Mouse (Mus musculus): Measurements from ENCODE around the gene Lrfn3. TPM values are rescaled to one million over a fixed set of nuclear protein-coding genes. Genes with fewer than 3 reads are reported as not detected.

Lrfn3 gene
- total RNA-seq (2021), result 1 to 10 TPM; 2.9 to 3.2 TPM
- long read RNA-seq, experiment 1, partial matches to known transcripts, result 4 of 6 reads
- long read RNA-seq, experiment 1, other reads (novel, unspliced or antisense), result 0 of 6 reads
- long read RNA-seq, experiment 2, partial matches to known transcripts, result 2 of 5 reads
- long read RNA-seq, experiment 2, other reads (novel, unspliced or antisense), result 0 of 5 reads

DNA sequence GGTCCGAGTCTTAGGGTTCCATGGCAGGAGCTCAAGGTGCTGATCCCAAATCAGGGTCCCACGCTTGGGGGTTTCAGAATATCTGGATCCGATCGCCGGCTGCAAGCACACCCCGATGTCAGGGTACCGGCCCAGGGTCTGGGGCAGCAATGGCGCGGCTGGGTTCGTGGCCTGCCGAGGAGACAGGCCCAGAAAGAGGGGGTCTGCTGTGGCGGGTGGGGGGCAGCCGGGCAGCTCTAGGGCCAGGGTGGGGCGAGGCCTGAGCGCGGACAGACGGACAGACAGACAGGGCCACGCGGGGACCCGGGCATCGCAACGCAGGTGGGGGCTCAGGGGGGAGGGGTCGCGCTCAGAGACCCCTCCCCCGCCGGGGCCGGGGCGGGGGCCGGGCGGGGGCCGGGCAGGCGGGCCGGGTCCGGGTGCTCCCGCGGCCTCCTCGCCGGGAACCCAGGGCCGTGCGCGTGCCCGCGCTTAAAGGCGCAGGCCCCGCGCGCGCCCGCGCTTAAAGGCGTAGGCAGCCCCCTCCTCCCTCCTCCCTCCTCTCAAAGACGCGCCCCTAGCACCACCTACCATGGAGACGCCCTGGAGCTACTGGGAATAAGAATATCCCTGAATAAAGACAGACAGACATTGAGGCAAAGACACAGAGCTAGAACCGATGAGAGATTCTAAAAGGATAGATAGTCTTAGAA, at the start of gene Lrfn3:
Lrfn3 (minus strand) TSS at position 121 of the 692 bp plus-strand sequence.
- no peak for DNase-seq

DNA sequence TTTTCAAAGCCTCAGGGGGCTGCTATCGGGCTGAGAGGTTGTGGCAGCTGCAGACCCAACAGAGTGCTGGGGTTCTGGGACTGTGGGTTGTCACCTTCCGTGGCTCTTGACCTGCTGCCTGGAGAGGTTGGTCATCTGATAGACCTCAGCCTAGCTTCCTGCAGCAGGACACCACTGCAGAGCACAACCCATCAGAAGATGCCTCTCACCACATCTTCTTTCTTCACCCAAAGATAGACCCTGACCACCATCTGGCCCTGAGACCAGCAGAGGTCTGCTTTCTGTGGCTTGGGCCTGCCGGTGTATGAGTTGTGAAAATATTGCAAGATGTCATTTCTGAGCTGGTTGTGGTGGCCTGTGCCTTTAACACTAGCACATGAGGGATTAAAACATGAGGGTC, 48.5 kb upstream of the Lrfn3 start:
- intact Hi-C loops (cut with DNase I), result no loop called here
- DNase-seq, result no peak

More for the DNA sequence above, at the start of gene Lrfn3:
- intact Hi-C loops (cut with DNase I), result no loop called here

DNA sequence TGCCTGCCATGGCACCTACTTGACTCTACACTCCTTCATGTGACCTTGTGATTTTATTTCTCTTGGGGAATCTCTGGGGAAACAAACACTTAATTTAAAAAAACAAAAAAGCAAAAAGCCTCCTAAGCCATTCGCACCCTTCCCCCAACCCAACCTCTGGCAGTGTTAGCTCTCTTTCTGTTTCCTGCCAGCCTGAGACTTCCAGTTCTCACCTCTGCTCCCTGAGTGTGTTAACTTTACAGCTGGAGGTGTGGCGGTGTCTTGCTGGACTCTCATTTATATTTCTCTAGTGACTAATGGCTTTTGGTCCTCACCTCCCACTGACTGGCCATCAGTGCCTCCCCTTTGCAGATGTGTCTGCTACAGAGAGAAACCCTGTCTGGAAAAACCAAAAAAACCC, 47.2 kb upstream of the Lrfn3 start:
- no peak for DNase-seq
- intact Hi-C loops (cut with DNase I), result no loop called here

DNA sequence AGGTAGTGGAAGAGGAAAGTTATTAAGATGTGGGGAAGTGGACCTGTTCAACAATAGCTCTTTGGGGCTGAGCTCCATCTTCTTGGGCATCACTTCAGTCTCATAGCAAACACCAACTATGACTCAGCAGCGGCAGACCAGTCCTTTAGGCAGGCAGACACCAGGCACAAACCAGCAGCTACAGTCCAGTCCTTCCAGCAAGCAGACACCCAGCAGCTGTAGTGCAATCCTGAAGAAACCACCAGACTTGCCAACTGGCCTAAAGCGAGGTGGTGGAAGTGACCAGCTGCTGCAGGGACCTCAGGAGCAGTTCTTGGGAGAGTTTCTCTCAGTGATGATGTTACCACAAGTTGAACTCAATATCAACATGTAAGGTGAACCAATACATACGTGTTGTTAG, 46.1 kb upstream of the Lrfn3 start:
- DNase-seq, result no peak
- intact Hi-C loops (cut with DNase I), result no loop called here

DNA sequence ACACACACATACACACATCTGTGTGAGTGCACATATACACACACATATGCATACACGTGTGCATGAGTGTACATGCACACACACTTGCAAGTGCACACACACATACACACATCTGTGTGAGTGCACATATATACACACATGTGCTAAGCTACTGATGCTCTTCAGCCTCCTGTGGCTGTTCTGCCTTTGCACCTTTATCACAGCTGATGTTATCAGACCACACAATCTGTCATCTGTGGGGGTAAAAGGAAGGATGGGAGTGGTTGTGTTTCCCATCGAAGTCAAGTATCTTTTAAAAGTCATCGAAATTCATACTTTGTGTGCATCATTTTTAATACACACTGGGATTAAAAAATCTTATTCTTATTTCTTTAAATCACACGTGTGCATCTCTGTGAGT, 39.8 kb upstream of the Lrfn3 start:
- intact Hi-C loops (cut with DNase I), result no loop called here
- DNase-seq, result no peak

DNA sequence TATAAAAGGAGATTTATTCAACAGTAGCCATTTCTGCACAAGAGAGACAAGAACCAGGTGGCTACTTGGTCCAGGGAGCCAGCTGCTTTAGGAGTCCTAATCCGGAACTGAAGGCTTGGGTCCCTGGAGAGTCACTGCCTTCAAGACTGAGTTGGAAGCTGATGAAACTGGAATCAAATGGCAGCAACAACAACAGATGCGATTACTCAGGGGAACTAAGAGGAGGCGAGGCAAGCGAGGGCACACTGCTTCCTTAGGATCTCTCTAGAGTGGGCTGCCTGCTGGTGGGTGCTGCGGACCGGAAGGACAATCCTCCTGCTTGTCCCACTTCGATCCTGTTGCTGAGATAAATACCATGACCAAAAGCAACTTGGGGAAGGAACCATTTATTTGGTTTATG, 37.1 kb upstream of the Lrfn3 start:
- intact Hi-C loops (cut with DNase I), result no loop called here
- no peak for DNase-seq

DNA sequence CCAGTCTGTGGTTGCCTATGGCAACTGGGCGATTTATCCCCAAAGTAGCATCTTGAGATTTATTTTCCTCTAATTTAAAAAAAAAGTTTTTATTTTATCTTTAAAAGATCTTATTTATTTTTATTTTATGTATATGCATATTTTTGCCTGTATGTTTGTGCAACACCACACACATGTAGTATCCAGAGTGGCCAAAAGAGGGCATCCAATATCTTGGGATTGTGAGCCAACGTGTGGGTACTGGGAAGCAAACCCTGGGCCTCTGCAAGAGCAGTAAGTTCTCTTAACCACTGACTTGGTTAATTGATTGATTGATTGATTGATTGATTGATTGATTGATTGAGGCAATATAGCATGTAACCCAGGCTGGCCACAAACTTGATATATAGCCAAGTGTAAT, 32.3 kb upstream of the Lrfn3 start:
- intact Hi-C loops (cut with DNase I), result no loop called here
- no peak for DNase-seq

DNA sequence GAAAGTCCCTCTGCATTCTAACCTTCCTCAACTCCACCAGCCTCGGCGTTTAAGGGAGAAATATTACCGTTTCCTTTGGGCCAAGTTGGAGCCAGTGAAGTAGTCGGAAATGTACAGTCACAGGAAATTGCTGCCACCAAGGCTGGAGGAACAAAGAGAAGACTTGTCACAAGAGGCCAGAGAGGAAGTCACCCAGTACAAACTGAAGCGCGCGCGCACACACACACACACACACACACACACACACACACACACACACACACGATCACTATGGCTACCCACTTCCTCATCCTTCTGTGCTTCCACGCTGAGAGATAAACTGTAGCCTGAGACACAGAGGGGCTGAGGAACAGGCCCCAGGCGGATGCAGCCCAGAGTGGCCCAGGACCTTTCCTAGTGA, 31.8 kb upstream of the Lrfn3 start:
- intact Hi-C loops (cut with DNase I), result no loop called here
- no peak for DNase-seq

DNA sequence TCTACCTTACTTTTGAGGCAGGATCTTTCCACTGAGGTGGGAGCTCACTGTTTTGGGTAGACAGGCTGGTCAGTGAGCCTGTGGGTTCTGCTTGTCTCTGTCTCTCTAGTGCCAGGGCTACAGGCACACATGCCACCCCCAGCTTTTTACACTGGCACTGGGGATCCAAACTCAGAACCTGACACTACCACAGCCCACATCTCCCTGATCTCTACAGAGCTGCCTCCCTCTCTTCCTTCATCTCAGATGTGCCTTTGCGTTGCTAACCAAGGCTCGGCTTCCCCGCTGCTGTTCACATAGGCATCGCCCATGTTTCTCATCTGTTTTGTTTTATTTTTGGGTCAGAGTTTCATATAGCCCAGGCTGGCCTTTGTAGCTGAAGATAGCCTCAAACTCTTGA, 31.1 kb upstream of the Lrfn3 start:
- DNase-seq, result no peak
- intact Hi-C loops (cut with DNase I), result no loop called here

DNA sequence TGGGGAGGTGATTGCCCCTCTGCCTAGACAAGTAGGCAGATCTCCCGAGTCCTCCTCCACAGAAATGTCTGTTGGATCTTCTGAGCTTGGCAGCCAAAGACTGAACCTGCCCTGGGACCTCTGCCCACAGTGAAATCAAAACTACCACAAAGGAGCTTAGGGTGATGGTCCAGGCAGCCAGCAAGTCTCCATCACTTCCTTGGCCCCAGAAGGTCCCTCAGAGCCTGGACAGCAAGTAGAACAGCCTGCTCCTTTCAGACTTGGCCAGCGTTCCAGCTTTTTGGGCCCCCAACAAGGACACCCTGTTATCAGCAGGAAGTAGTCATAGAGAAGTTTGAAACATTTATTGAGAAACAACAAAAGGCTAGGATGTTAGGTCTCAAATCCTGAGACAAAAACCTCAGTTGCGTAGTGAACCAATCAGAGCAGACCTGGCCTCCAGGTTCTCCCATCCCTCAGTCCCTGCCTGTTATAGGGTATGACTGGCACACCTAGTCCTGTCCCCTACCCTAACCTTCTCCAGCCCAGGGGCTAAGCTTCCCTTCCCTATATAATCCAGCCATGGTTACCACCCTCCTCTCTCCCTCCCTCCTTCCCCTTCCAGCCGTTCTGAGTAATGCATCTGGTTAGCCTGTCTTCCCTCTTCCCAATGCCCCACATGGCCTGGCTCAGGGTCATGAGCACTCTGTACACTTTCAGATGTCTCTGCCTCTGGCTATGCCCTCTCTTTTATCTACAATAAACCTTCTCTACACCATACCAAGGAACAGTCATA, 30.4 kb upstream of the Lrfn3 start:
- no peak for DNase-seq
- intact Hi-C loops (cut with DNase I), result no loop called here

DNA sequence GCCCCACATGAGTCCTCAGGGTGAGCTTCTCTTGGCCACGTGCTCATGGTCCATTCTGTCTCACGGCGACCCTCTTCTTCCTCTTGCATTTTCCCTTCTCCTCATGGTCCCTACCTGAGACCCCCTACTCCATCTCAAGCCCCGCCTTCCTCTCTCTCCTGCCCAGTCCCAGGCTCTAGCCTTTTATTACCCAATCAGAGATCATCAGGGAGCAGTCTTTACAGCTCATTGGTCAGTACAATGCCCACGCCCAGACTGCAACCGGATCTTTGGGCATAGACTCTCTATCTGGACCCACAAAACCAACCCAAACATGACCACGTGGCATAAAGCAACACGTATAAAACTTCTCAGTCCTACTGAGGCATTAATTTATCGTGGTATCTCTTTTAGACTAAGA, 21.5 kb upstream of the Lrfn3 start:
- DNase-seq, result no peak
- intact Hi-C loops (cut with DNase I), result no loop called here

DNA sequence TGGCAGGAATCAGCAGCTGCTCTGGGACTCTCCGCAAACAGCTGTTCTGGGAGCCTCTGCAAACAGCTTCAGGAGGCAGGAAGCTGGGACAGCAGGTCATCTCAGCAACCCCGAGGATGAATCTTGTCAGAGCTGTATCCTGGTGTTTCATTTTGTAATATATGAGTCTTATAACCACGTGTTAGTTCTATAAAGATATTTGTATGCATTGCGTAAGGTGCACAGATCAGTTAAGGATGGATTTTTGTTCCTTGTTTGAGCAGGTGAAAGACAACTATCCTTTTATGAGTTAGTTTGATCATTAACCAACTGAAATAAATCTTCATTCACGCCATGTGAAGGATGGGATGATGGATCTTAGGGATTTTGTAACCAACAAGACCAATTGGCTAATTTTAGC, 17.5 kb upstream of the Lrfn3 start:
- DNase-seq, result no peak
- intact Hi-C loops (cut with DNase I), result no loop called here

DNA sequence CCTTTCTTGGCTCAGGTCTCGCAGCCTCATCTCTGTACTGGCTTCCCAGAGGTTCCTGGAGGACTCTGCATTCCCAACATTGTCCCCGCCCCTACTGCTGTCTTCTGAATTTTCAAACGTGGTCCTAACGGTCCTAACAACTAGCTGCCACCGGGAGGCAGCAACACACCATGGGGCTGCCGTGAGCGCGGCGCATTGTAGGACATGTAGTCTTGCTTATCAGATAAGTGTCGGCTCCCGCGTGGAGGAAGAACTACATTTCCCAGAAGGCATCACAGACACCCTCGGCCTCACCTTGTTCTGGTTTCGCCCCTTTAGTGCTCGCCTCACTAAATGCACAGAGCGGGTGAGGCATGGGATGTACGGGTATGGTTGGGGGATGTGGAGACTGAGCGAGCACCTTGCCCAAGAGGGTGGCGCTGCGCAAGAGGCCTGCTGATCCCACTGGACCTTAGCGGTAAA, 11.0 kb upstream of the Lrfn3 start:
- intact Hi-C loops (cut with DNase I), result loop anchor here (2.0 kb wide), 2 partner anchors 59 to 119 kb away; partner anchors contain the start of gene Prodh2
- DNase-seq, result peak; percentile 85 to 87

DNA sequence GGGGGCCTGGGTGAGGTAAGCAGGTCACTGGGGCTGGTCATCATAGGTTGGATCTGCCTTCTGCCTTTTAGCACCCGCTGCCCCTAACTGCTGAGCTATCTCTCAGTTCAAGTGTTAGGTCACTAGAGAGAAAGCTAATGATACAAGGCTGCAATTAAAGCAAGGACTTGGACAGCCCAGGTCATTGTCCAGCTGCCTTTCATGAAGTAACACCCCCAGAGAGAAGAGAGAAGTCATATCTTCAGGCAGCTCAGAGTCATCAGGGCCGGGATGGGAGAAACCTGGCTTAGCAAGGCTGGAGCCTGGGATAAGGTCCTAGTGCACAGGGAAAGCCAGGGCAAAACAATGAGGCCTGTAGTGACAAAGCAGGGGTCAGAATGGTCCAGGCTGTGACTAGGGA, 4.9 kb upstream of the Lrfn3 start:
- intact Hi-C loops (cut with DNase I), result no loop called here

DNA sequence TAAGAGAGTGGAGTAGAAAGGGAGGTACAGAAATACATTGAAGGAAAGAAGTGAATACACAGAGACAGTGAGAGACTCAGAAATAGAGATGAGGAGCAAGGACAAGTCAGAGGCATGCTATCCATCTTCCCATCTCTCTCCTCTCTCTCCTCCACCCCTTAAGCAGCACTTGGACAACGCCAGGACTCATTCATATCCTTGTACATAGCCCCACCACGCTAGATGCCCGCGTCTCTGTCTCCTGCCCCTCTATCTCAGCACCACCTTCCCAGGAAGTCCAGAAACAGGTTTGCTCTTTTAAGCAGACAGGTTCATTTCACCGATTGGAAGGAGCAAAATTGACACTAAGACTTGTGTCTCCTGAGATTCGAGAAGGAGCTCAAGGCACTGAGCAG, 769 bp upstream of the Lrfn3 start:
- intact Hi-C loops (cut with DNase I), result no loop called here
- no peak for DNase-seq

More for the DNA sequence above, 4.9 kb upstream of the Lrfn3 start:
- no peak for DNase-seq

DNA sequence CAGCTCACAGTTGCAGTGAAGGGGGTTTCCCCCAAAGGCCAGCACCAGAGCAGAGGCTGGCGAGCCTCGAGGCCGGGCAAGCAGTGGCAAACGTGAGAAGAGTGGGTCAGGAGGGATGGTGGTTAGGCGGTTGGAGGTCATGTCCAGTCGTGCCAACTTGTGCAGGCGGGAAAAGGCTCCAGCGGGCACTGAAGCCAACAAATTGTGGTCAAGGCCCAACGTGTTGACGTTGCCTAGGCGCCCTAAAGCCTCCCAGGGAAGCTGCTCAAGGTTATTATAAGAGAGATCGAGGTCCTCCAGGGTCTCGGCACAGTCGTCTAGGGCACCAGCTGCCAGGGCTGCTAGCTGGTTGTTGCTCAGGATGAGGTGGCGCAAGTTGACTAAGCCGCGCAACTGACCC, 2.5 kb downstream of the Lrfn3 start:
- intact Hi-C loops (cut with DNase I), result no loop called here

DNA sequence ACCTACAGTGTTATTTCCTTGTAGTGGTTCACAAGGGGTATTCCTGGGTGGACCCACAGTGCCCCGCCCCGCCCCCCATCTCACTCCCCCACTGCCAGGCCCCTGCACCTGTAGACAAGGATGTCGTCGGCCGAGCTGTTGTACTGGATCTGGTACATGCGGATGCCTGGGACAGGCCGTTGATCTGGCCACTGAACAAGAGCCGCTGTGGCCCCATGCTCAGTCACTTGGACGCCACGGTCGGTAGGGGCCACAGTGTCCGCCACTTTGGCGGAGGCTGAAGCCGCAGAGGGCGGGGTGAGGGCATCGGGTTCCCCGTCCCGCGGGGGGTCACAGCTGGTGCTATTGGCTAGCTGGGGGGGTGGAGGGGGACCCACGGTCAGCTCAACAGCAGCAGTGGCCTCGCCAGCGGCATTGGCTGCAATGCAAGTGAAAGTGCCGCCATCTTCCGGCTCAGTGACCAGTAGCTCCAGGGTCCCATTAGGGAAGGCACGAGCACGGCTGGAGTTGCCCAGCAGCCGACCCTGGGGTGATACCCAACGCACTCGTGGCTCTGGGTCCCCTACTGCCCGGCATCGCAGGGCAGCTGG, 3.2 kb downstream of the Lrfn3 start:
- no peak for DNase-seq
- intact Hi-C loops (cut with DNase I), result no loop called here

More for the DNA sequence above, 2.5 kb downstream of the Lrfn3 start:
- DNase-seq, result no peak

DNA sequence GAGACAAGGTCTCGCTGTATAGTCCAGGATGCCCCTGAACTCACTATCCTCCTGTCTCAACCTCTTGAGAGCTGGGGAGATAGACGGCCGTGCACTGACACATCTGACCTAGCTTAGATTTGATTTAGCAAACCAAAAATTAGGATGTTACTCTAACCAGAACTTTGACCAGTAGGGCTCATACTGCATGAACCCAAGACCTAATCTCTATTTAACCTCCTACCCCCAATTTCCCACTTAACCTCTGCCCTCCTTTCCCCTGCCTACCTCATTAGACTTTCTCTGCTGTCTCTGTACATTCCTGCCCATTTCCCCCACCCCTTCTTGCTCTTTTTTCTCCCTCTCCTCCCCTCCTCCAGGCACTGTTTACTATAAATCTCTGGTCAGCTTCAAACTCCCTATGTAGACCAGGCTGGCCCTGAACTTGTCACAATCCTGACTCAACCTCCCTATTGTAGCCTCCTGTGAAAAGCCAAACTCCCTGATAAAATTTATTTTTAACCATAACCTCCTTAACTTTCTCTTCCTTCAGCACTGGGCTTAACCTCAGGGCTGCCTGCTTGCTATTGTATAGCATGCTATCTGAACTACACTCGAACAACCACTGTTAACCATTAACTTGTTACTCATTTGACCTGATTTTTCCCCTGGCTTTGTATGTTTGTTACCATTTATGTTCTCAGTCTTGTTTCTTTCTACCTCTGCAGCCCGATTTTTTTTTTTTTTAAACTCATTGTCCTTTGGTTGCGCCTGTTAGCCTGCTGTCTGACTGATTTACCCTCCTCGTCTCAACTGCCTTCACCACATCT, 4.0 kb downstream of the Lrfn3 start:
- intact Hi-C loops (cut with DNase I), result no loop called here
- no peak for DNase-seq

DNA sequence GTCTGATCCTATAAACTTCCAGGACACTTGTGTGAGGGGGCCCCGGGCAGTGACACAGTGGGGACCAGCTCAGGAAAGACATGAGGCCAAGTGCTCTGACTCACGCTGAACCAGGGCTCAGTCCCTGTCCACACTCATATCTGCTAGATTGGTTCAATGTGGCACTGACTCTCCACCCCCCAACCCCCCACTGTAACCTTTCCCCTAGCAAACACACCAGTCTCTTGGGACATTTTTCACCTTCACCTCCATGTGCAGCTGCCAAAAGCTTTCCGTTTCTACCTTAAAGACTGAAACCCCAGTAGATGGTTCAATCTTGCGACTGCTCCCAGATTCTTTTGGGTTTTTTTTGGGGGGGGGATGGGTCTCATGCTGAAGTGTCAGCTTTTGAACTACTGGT, 8.5 kb downstream of the Lrfn3 start:
- intact Hi-C loops (cut with DNase I), result no loop called here
- no peak for DNase-seq

DNA sequence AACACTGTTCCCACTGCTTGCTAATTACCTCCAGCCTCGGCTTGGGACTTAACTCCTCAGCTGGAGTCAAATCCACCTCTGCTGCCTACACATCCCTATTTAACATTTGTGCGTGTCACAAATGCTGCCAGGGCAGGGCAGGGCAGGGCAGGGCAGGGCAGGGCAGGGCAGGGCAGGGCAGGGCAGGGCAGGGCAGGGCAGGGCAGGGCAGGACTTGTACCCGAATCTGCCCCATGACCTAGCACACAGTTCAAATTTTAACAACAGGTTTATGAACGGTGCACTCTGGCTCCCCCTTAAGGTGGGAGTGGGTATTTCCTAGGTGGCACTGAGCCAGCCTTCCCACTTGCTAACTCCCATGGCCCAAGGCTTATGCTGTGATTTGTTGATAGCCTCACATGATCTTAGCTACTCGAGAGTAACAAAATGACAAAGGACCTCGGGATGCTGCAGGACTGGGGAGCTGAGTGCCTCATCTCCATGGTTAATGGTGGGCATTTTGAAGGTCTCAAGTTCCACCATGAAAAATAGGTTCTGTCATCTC, 9.2 kb downstream of the Lrfn3 start:
- peak; percentile 20 to 50 for DNase-seq
- intact Hi-C loops (cut with DNase I), result no loop called here
